Comparison of ENCODE assay signal across 33 mouse cellular contexts in genomic region chr5:34334081-34334480, GRCm38 (mm10). TPM values are rescaled to one million over a fixed set of nuclear protein-coding genes. Genes with fewer than 3 reads are reported as not detected.
"Had no signal": no experiment of that assay in that cellular context is flagged by ENCODE, and none has a peak within 500 bp of the region (broad histone marks: within the 10 kb centered on the region; RNA-seq: fewer than 3 reads in every experiment).

No protein-coding gene starts in this region.

- H3K36me3 ChIP-seq: limb, embryonic 15.5 days; lung, embryonic 15.5 days; midbrain, embryonic 15.5 days had no signal

- H3K27ac ChIP-seq: left cerebral cortex, adult 2 months; limb, embryonic 10.5 days; limb, embryonic 12.5 days; limb, embryonic 13.5 days; limb, embryonic 15.5 days; liver, embryonic 12.5 days; liver, embryonic 13.5 days; liver, embryonic 14.5 days; liver, embryonic 15.5 days; lung, embryonic 15.5 days; macrophage; midbrain, embryonic 10.5 days; midbrain, embryonic 12.5 days; midbrain, embryonic 13.5 days; midbrain, embryonic 15.5 days had no signal

- H3K27me3 ChIP-seq: limb, embryonic 12.5 days; limb, embryonic 13.5 days; limb, embryonic 15.5 days; liver, embryonic 12.5 days; liver, embryonic 13.5 days; liver, embryonic 15.5 days; lung, embryonic 15.5 days; megakaryocyte, embryonic 14.5 days; midbrain, embryonic 12.5 days; midbrain, embryonic 13.5 days; midbrain, embryonic 15.5 days had no signal

- DNase-seq: left cerebral cortex, postnatal 4 days; liver; liver, embryonic 13.5 days; liver, postnatal 0 days; lung, adult 18-20 months; lung, adult 2 months; lung, embryonic 14.5 days; lung, postnatal 14 days; lung, postnatal 36 days; lung, postnatal 4 days; midbrain, embryonic 14.5 days had no signal

- H3K4me3 ChIP-seq: left cerebral cortex, adult 2 months; limb, embryonic 10.5 days; limb, embryonic 12.5 days; limb, embryonic 13.5 days; limb, embryonic 15.5 days; liver, embryonic 12.5 days; liver, embryonic 13.5 days; liver, embryonic 15.5 days; lung, embryonic 15.5 days; megakaryocyte, embryonic 14.5 days; midbrain, embryonic 10.5 days; midbrain, embryonic 12.5 days; midbrain, embryonic 13.5 days; midbrain, embryonic 15.5 days; myocyte had no signal

RNA-seq across cellular contexts. Expression of gene Cfap99, which starts 45.7 kb away (rescaled TPM):
- total RNA-seq: liver, adult 2 months; megakaryocyte progenitor cell, adult 5-6 weeks; megakaryocyte-erythroid progenitor cell, adult 5-6 weeks had no signal
- polyA plus RNA-seq: limb, embryonic 10.5 days; limb, embryonic 11.5 days; limb, embryonic 12.5 days; limb, embryonic 13.5 days; limb, embryonic 15.5 days; liver, adult 2 months; liver, embryonic 11.5 days; liver, embryonic 12.5 days; liver, embryonic 13.5 days; liver, embryonic 14.5 days; liver, embryonic 15.5 days; liver, embryonic 16.5 days; liver, postnatal 0 days; lung, embryonic 14.5 days; macrophage; midbrain, embryonic 10.5 days; midbrain, embryonic 12.5 days; midbrain, embryonic 13.5 days; midbrain, embryonic 14.5 days had no signal

RNA-seq across cellular contexts. Expression of gene Zfyve28, which starts 45.8 kb away (rescaled TPM):
- total RNA-seq: liver, adult 2 months; megakaryocyte-erythroid progenitor cell, adult 5-6 weeks had no signal
- polyA plus RNA-seq: liver, embryonic 11.5 days; liver, embryonic 12.5 days had no signal
